ENCODE assay signal across 15 mouse cellular contexts in genomic region chr13:34741254-34741653, GRCm38 (mm10). TPM values are rescaled to one million over a fixed set of nuclear protein-coding genes. Genes with fewer than 3 reads are reported as not detected.
DNase-seq lines count a peak whose midpoint lies in the region; ATAC-seq and TF ChIP-seq lines count a peak whose summit lies in the region.
"Had no signal": no experiment of that assay in that cellular context is flagged by ENCODE, and none has a peak within 500 bp of the region (broad histone marks: within the 10 kb centered on the region; RNA-seq: fewer than 3 reads in every experiment).

No protein-coding gene starts in this region.

- H3K36me3 ChIP-seq in kidney, adult 2 months (ENCODE audit: control insufficient read depth, insufficient read depth, low read length): no peaks in the 10 kb centered on the region
- no peaks in the 10 kb centered on the region for H3K36me3 ChIP-seq in ES-Bruce4 (ENCODE audit: control insufficient read depth, insufficient read depth, low read length, poor library complexity, severe bottlenecking)
- no peaks in the 10 kb centered on the region for H3K36me3 ChIP-seq in midbrain, embryonic 14.5 days (ENCODE audit: control insufficient read depth, insufficient read depth, low read length)
- H3K36me3 ChIP-seq: embryonic facial prominence, embryonic 13.5 days; lung, embryonic 15.5 days had no signal

- no peaks in the 10 kb centered on the region for H3K4me1 ChIP-seq in kidney, adult 2 months (ENCODE audit: control insufficient read depth, insufficient read depth, low read length)
- no peaks in the 10 kb centered on the region for H3K4me1 ChIP-seq in ES-Bruce4 (ENCODE audit: control insufficient read depth, insufficient read depth, low read length)
- no peaks in the 10 kb centered on the region for H3K4me1 ChIP-seq in midbrain, embryonic 14.5 days (ENCODE audit: control insufficient read depth, insufficient read depth, low read length)

- ATAC-seq in cerebellum, adult (ENCODE audit: insufficient number of reproducible peaks, low FRiP score, low TSS enrichment): no peak
- no peak for ATAC-seq in frontal cortex, adult (ENCODE audit: low TSS enrichment)
- ATAC-seq in midbrain, embryonic 14.5 days (ENCODE audit: low FRiP score, low TSS enrichment): no peak
- ATAC-seq: forebrain, embryonic 14.5 days had no signal

- H3K4me3 ChIP-seq in kidney, adult 2 months (ENCODE audit: insufficient read depth, low read depth, low read length): no peak overlapping the region
- no peak overlapping the region for H3K4me3 ChIP-seq in ES-Bruce4 (ENCODE audit: low read depth, low read length)
- no peak overlapping the region for H3K4me3 ChIP-seq in midbrain, embryonic 14.5 days (replicated peaks; ENCODE audit: low read depth, low read length)
- H3K4me3 ChIP-seq: embryonic facial prominence, embryonic 13.5 days; lung, embryonic 15.5 days had no signal

- TF ChIP-seq EP300 in ES-Bruce4 (IDR thresholded peaks at IDR 0.05; ENCODE audit: insufficient read depth, low read depth, low read length): no peak

- no peak overlapping the region for H3K4me2 ChIP-seq in midbrain, embryonic 14.5 days (ENCODE audit: low read length)
- H3K4me2 ChIP-seq: embryonic facial prominence, embryonic 13.5 days; lung, embryonic 15.5 days had no signal

- no peaks in the 10 kb centered on the region for H3K9me3 ChIP-seq in ES-Bruce4 (replicated peaks; ENCODE audit: control insufficient read depth, insufficient read depth, low read length, poor library complexity, severe bottlenecking)
- no peaks in the 10 kb centered on the region for H3K9me3 ChIP-seq in midbrain, embryonic 14.5 days (ENCODE audit: control insufficient read depth, low read length)
- H3K9me3 ChIP-seq: embryonic facial prominence, embryonic 13.5 days; lung, embryonic 15.5 days had no signal

- no peak overlapping the region for H3K9ac ChIP-seq in ES-Bruce4 (ENCODE audit: low read depth, poor library complexity, severe bottlenecking)
- no peak overlapping the region for H3K9ac ChIP-seq in midbrain, embryonic 14.5 days (replicated peaks; ENCODE audit: low read length)
- H3K9ac ChIP-seq: embryonic facial prominence, embryonic 13.5 days; lung, embryonic 15.5 days had no signal

- no peak overlapping the region for H3K27ac ChIP-seq in kidney, adult 2 months (ENCODE audit: insufficient read depth, low read depth, low read length)
- H3K27ac ChIP-seq in ES-Bruce4 (ENCODE audit: insufficient read depth, low read length): no peak overlapping the region; the same call in 1 of the 2 replicates
- H3K27ac ChIP-seq in midbrain, embryonic 14.5 days (replicated peaks; ENCODE audit: low read depth, low read length): no peak overlapping the region
- H3K27ac ChIP-seq: embryonic facial prominence, embryonic 13.5 days; lung, embryonic 15.5 days had no signal

- no peak for DNase-seq in kidney, adult 2 months
- DNase-seq in kidney, adult 9 months: no peak
- peak; percentile 42 for DNase-seq in 416B (ENCODE audit: low read depth)
- peak; percentile 32 for DNase-seq in induced T-regulatory cell, adult 2 months (ENCODE audit: low read depth)
- DNase-seq in midbrain, embryonic 14.5 days: no peak
- DNase-seq: adrenal gland, postnatal 14 days; cerebellum, adult 9-10 months; kidney, postnatal 10 days had no signal

- TF ChIP-seq CTCF in kidney, adult 2 months (conservative IDR thresholded peaks at IDR 0.05; ENCODE audit: insufficient read depth, insufficient read length, low read depth, low read length): peak; percentile 37; the same call in 1 of the 2 replicates
- TF ChIP-seq CTCF in ES-Bruce4 (IDR thresholded peaks at IDR 0.05; ENCODE audit: low read depth, low read length): peak; percentile 66

- no peak for TF ChIP-seq POLR2A in kidney, adult 2 months (IDR thresholded peaks at IDR 0.05; ENCODE audit: low read depth, low read length)
- TF ChIP-seq POLR2A in ES-Bruce4 (IDR thresholded peaks at IDR 0.05; ENCODE audit: insufficient read depth, low read length): no peak

- H3K27me3 ChIP-seq in kidney, adult 2 months (replicated peaks; ENCODE audit: control insufficient read depth, insufficient read depth, low read length): no peaks in the 10 kb centered on the region
- H3K27me3 ChIP-seq in ES-Bruce4 (ENCODE audit: control insufficient read depth, insufficient read depth, low read length, poor library complexity, severe bottlenecking): peaks cover 4% of the 10 kb centered on the region; the same call in 1 of the 2 replicates
- no peaks in the 10 kb centered on the region for H3K27me3 ChIP-seq in midbrain, embryonic 14.5 days (ENCODE audit: control insufficient read depth, insufficient read depth, low read length)
- H3K27me3 ChIP-seq: embryonic facial prominence, embryonic 13.5 days; lung, embryonic 15.5 days had no signal

- WGBS in kidney, adult 2 months: 91% methylated on average over 9 of the region's 9 CpGs
- WGBS in midbrain, embryonic 14.5 days: 90% methylated on average over 9 of the region's 9 CpGs

RNA-seq across cellular contexts. Expression of gene Fam50b, which starts 6.6 kb away (rescaled TPM):
- polyA plus RNA-seq in kidney, adult 2 months (2012; rRNA removed): 0.09 TPM in 1 of 2 replicates, not detected in the other
- polyA plus RNA-seq in ES-Bruce4 (2011; ENCODE audit: insufficient read depth, insufficient read length, low read depth, missing spikeins): not detected in 2 replicates
- polyA plus RNA-seq in midbrain, embryonic 14.5 days (2014; fragmentation: Nextera tagmentation; extraction: Ambion mirVana): not detected in 2 replicates
- polyA plus RNA-seq: embryonic facial prominence, embryonic 13.5 days; forebrain, embryonic 14.5 days; lung, embryonic 15.5 days; thymus, postnatal 0 days had no signal

Comparison
In these comparisons a context has a peak if more than half of its experiments do, and no peak if none do; other contexts are left out.
1. DNase-seq: peak in 416B (single experiment) and induced T-regulatory cell, adult 2 months (single experiment); none in kidney, adult 2 months (single experiment), kidney, adult 9 months (single experiment) and midbrain, embryonic 14.5 days (single experiment).